Mouse (Mus musculus) thymus, postnatal 0 days (tissue): ENCODE data around the gene Erich3. TPM values are rescaled to one million over a fixed set of nuclear protein-coding genes. Genes with fewer than 3 reads are reported as not detected.
"Not testable (repeated sequence)": the region's sequence is repeated elsewhere in the genome, so short reads cannot be mapped to it uniquely, and the experiment has no call there.

Source experiments
- DNase-seq: peaks from one replicate; pipeline ENCODE4 v3.0.0-alpha.2; 2015; ENCODE audit warnings: low spot score
- polyA plus RNA-seq: library from polyadenylated mRNA; unstranded; fragments of >200 nt; fragmentation: Nextera tagmentation; extraction: Ambion mirVana; gene quantifications from 2 replicates; pipeline ENCODE4 v1.2.1, GENCODE M21; 2015

Gene Erich3
- polyA plus RNA-seq = 0.44 and 0.55 TPM in 2 replicates

DNA sequence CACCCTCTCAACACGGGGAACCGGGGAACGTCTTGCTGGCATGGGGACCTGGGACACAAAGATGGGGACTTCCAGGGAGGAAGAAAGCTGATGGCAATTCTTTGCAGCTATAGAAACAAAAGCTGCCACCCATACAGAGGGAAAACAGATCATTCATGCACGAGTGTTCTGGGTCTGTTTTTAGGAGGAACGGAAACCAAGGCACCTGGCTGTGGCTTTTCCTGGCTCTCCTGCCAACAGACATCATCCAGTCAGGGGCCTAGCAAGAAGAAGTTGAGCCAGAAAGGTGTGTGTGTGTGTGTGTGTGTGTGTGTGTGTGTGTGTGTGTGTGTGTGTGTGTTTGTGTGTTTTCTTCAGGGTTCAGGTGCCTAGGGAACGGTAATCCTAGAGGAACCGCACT, at the start of gene Erich3:
Gene Erich3 (plus strand): TSS at position 315 of the 400 bp plus-strand sequence.
- peak; percentile 21 for DNase-seq

DNA sequence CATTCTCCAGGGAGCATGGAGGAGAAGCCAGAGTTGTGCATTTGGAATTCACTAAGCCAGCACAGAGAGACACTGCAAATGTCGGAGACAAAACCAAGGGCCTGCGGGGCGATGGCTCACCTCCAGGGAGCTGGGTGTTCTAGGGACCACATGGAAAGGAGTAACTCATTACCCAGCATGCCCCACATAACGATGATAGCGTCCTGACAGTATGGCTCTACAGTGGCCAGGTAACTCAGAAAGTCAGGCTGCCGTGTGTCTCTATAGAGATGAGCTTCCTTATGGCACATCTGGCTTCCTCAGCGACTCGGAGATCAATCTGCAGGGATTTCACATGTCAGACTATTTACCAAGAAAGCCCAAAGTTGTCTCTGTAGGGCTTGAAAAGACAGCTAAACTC, 48.9 kb upstream of the Erich3 start:
- no peak for DNase-seq

DNA sequence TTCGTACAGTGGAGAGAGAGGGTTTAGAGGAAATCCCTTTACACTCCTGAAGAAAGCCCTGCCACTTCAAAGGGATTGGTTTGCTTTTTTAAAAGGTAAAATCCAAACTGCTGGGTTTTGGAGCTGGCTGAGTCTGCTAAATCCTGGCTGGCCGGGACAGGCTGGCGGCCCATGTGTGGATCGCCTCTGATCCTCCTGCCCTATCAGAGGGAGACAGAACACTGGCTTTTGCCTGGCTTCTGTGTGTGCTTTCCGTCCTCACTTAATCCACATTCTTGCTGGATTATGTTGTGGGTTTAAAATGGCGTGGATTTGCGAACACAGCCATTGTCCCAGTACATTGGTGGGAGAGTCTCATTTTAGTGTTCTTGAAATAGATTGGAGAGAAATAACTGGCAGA, 48.4 kb upstream of the Erich3 start:
- DNase-seq = no peak

DNA sequence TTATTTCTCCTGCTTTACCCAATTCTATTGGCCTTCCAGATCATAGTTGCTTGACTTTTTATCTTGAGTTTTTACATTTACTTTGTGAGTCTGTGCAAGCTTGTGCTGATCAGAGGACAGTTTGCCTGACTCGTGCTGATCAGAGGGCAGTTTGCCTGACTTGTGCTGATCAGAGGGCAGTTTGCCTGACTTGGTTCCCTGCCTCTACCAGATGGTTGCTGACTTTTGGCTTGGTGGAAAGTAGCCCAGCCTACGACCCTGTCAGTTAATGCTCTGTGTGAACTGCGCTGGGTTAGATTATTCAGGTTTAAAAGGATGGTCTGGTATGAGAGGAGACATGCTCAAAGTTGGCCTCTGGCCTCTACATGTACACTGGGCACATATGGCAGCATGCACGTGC, 47.6 kb upstream of the Erich3 start:
- no peak for DNase-seq

DNA sequence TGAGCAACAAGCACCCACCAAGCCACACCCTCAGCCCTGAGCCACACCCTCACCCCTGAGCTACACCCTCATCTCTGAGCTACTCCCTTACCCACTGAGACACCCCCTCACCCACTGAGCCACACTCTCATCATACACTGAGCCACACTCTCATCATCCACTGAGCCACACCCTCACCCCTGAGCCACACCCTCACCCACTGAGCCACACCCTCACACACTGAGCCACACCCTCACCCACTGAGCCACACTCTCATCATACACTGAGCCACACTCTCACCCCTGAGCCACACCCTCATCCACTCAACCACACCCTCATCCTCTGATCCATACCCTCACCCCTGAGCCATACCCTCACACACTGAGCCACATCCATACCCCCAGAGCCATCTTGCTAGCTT, 35.4 kb upstream of the Erich3 start:
- no peak for DNase-seq

DNA sequence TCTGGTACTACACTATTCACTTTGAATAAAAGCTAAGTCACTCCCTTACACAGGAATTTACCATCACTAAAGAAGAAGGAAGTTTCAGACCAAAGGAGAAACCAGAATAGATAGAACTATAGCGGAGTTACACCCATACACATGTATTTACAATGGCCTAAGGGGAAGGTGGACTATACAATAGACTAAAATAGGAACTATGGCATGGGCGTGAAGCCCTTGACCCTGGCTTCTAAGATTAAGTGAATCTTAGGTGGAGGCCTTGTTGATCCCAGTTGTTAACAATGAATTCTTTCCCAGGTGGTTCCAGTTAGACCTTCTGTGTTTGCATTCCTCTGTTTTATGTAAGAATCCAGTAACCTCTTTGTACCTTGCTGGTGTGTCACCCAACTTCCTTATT, 32.4 kb upstream of the Erich3 start:
- not testable (repeated sequence) for DNase-seq

DNA sequence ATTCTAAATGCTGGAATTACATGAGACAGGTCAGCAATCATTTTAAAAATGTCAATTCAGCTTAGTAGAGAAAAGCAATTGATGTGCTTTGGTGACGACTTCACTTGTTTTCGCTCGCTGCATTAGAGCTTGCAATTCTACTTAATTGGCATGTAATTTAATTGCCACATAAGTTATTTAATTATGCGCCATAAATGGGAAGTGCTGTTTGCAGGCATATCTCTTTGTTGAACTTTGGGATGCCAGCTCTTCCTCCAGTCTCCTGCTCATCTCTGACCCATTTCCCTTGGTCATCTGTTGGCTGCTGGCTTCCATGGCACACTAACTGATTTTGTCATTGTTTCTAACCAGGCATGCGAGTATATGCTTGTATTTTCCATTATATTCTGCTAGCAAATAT, 30.6 kb upstream of the Erich3 start:
- DNase-seq = no peak

DNA sequence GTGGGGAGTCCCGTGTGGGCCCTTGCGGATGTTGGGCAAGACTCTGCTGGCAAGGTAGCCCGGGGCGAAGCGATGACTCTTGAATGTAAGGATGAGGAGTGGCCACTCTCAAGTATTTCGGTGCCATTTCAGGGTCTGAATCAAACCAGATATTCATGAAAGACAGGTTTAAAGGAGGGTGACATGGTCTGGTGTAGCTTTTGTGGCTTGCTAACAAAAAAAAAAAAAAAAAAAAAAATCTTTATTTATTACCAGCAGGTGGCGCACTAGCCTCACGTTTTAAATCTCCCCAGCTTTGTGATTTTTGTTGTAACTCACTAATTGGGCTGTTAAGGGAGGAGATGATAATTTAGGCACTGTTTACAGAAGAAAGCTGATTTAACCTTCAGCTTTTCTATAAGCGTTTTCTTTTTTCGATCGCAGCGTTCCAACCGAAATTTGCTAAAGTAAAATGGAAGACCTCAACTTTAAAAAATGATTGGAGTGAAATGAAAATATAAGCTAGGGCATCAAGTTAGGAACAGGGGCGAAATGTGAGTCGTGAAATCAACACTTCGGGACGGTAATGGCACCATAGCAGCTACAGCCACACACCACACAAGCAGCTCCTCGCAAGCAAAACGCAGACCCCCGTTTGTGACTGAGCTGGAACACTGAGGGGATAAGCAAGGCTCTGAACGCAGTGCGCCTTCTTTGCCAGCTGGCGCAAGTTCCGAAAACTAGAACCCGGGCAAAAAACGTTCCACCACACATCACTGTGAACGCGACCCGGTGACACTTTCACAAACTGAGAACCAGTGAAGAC, 16.8 kb upstream of the Erich3 start:
- peak; percentile 36 for DNase-seq

DNA sequence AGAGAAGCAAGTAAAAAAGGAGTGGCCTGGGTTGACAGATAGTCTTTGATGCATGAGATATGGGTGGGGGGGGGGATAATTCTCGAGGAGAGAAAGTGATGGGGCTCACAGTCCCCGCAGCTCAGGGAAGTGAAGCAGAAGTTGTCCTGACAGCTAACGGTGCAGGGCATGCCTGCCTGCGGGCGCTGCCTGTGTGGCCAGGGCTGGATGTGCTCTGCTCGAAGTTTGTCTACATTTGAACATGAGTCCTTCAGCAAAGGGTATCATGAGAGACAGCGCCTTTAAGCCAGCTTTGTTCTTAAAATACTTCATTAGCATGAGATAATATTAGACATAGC, 16.2 kb upstream of the Erich3 start:
- DNase-seq = no peak

DNA sequence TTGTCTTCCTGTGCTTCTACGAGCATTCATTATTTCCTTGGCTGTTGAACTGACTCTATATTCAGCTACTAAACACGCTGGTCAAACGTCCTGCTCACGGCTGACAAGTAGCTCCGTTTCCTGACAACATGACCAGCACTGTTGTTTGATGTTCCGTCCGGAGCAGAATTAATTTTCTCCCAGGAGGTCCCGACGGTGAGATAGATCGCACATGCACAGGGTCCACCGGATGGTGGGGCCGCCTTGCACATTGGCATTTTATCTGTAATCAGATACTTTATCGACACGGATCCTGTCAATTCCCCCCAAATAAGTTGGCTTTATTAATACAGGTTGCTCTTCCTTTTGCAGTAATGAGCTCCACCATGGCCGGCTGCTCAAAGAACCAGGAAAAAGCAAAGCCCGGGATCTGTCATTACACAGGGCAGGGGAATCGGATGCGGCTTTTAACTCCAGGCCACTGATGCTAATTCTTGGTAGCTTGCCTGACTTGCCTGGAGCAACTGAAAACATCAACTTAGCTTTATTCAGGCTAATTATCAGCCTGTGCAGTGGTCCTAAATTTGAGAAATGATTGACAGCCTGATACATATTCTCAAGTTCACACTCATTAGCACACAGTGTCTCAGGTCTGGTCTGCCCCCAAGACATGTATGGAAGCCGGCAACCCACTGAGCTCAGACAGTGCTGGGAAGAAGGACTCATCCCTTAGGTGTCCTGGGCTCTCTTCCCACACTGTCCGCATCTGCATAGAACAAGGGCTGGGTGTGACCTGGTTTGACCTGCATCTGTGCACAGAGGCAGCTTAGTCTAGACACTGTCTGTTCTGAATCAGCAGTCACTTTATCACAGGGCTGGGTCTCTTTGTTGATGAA, 14.0 kb upstream of the Erich3 start:
- no peak for DNase-seq

DNA sequence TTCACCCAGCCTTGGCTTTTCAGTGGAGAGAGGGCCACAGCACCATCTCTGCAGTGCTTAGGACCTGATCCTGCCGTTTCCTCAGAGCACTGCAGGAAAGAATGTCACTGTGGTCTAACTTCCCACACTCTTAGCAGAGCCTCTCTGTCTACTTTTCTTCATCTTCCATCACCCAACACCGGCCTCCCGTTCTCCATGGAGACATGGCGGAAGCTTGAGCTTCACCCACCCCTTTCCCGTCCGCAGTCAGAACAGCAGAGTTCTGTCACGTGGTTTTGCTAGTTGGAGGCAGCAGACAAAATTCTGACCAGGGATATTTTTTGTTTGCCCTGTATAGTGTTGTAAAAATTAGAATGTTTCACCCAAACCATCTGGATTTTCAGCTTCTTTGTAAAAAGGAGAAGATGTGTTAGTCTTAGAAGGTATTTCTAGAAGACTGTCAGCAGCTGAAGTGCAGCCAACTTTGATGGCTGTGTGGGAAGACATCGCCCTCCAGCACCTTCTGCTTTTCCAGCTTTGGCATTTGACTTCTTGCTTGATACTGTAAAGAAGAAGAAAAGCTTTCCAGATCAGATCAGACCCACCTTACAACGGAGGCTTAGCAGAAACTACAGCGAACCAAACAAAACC, 12.4 kb upstream of the Erich3 start:
- DNase-seq = no peak

DNA sequence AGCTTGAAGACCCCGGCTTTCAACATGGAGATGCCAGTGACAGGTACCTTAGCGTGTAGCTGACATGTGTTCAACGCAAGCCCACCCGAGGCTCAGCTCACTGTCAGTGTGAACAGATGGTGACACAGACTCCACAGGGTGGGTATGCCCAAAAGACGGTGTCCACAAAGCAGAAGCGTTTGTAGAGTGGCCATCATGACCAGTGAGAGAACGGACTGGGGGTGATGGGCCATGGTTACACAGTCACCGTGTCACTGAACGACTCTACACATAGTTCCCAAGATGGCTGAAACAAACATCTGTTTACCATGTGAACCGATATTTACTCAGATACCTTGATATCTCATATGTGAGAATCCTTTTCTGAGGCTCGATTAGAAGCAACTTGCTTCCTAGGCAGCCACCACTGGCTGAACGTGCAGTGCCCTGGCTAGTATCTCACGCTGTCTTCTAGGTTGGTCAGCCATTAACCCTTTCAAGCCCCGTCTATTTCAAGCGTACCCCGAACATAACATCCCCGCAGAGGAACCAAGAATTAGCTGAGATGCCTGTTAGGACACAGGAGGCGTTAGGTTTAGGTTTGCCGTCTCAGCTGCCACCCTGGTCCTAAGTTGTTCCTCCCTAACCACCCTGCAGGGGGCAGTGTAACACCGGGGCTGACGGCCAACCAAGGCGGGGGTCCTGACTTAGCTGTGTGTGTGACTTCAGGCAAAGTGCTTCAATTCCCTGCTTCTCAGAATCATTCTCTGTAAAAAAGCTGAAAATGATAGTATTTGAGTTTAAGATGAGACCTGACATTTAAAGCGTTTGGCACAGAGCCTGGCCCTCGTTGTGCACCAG, 10.9 kb upstream of the Erich3 start:
- DNase-seq = peak; percentile 61

DNA sequence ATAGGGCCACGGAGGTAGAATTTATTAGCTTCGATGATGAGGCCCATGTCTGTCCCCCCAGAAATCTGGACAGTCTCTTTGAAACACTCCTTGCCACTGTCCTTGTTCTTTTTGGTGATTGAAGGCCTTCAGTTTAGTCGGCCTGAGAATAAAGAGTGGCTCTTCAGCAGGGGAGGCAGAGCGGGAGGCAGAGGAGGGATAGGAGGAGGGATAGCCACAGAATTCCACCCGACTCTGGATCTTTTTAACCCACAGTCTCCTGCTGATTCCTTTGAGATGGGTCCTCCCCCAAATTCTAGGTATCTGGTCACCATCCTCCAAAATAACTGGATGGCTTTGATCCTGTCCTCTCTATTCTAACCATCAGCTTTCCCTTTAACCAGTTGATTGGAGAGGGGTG, 10.2 kb upstream of the Erich3 start:
- no peak for DNase-seq

DNA sequence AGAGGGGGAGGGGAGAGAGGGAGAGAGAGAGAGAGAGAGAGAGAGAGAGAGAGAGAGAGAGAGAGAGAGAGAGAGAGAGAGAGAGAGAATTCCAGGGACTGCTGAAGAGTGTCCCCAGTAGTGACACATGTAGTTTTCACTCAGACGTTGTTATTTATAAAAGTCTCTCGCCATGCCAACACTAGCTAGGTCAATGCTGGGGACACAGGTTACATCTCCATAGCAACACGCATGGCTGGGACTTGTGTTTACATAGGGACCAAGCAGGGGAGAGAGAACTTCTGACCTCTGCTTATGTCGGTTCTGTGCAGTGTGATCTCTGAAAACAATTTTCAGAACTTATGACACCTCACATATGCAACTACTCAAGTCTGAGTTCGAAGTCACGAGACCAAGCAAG, 9.4 kb upstream of the Erich3 start:
- no peak for DNase-seq

DNA sequence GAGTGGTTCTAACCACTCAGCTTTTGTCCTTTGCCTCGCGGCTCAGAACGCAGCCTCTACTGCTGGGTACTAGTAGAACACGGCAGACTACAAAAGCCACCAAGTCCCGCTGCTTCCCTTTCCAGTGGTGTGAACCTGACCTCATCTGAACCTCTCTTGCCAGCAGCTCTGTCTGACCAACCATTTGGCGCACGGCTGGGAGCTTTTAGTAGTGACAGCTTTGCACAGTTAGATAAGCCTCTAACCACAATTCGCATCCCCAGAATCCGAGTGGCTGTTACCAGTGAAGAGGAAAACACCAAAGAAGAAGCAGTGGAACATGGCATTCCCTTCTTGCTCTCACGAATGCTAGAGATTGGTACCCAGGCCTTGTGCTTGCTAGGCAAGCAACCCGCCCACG, 8.8 kb upstream of the Erich3 start:
- no peak for DNase-seq

DNA sequence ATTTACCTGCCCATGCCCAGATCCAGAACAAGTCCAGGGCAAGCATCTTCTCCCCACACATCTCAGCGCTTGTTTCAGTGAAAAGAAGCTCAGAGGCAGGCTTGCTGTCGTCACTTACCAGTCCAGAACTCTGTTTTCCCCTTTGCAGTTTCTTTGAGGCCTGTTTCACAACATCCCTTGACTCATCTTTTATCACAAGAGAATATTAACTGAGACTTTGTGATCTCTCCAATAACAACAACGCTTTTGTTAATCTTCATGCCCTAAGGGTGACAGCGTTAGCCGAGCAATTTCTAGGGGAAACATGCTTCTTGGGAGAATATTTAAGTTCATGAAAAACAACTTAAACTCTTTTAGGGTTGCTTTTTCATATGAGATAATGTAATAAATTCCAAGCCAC, 7.9 kb upstream of the Erich3 start:
- DNase-seq = no peak

DNA sequence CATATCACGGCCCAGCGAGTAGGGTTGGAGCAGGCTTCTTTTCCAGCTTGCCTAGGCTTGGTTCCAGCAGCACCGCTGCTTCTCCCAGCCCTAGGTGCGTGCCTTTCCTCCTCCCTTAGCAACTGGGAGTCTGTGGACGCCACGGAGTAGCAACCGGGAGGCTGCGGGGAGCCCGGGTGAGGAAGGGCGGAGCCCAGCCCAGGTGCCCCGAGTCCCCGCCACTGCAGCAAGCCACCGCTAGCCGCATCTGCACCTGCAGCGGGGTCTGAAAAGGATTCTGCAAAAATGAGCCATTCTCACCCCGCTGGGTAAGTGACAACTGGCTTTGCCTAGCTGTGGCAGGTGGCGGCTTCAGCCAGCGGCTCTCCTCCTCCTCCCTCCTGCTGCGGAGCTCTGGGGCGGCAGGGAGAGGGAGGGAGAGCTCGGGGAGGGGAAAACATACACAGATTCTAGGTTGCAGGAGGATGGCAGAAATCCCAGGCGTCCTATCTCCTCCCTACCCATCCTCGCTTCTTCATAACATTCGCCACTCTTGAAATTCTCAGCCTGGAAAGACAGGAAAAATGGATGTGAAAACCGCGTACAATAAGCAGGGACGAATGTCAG, 420 bp downstream of the Erich3 start:
- peak; percentile 83 for DNase-seq

DNA sequence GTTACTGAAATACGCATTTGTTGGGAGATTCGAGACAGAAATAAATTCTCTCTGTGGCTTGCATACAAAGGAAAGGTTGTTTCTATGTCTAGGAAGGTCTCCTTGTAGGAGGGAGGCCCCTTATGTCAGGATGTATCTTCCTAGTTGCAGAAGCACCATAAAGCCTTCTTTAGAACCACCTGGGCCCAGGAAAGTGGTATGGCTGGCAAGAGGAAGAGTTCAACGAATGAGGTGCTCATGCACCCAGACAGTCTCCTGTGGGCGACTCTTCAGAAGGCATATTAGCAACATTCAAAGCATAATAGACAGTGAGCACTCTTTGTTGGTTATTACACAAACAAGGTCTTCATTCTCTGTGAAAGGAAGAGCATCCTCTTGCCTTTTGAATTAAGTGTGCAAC, 977 bp downstream of the Erich3 start:
- no peak for DNase-seq

DNA sequence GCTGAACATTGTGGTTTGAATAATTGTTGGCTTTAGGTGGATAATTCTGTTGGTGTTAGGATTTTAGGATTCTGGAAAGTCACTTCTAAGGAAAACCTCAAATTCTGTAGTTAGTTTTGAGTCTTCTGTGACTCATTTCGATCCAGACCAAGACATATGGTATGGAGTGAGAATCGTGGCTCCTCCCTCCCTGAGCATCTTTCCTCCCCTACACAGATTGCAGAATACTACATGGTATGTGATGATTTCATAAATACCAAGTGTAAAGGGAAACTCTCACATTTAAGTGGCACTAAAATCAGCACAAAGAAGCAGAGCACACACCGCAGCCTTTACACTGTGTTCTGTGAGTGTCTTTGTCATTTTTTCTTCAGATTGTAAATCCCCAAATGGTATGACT, 4.8 kb downstream of the Erich3 start:
- no peak for DNase-seq

DNA sequence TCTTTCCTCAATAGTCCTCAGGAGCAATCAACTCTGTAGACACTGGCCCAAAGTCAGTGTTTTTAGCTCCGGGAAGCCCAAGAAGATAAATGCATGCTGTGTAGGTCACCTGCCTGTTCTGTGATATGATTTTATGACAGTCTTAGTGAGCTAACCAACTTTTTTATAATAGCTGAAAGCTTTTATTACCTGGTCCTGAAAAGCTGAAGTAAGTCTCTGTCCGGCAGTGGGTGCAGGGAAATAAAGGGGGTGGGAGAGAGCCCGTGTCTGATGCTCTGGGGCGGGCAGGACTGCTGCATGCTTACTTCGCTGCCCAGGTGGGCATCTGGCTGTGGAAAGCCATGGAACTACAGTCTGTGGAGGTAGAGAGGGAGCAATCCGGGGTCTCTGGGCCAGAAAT, 6.9 kb downstream of the Erich3 start:
- no peak for DNase-seq

DNA sequence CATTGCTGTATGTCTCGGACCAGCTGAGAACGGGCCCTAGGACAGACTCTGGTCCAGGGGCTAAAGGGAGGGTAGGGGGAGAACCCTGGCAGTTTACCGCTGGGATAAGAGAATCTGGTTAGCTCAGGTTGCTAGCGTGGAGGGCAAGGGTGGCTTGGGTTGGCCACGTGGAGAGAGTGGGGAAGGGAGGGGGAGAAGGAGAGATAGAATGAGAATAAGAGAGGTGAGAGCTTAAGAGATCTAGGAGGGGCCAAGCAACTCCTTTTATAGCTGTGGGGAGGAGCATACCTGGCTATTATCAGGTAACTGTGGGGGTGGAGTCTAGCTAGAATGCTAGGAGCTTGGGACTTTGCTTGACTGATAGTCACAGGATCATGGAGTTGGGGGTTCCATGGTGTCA, 7.4 kb downstream of the Erich3 start:
- no peak for DNase-seq
